Mouse (Mus musculus): Measurements from ENCODE around the gene Gm10135. TPM values are rescaled to one million over a fixed set of nuclear protein-coding genes. Genes with fewer than 3 reads are reported as not detected.
A peak's percentile ranks its signal among the peaks of the same experiment; 100 is the strongest.

The Gm10135 gene
- polyA plus RNA-seq, 1 experiment from 2014 or later: not detected

DNA sequence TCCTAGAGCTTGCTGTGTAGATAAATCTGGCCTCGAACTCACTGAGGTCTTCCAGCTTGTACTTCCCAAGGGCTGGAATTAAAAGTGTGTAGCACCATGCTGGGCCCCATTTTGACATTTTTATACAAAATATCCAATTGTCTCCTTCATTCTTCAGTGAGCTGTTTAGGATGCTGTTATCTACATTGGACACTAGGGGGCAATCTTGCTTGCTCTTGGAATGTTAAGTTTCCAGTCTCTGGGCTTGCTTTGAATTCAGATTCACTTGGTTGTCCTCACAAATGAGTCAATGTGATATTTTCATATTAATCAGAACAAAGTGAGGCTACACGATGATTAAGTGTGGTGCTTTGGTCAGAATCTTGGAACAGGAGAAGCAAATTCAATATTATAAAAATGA, 9.6 kb upstream of the Gm10135 start:
- no peaks in the 10 kb centered on the region for H3K4me1 ChIP-seq (ENCODE audit: control insufficient read depth, insufficient read depth, low read depth, low read length)
- H3K4me3 ChIP-seq (ENCODE audit: low read length): no peak overlapping the region
- no peak overlapping the region for H3K9ac ChIP-seq (ENCODE audit: low read depth, low read length)
- no peak overlapping the region for H3K27ac ChIP-seq (ENCODE audit: low read depth, low read length)
- peaks cover 2% of the 10 kb centered on the region; the same call in 1 of the 2 replicates for H3K36me3 ChIP-seq (ENCODE audit: control insufficient read depth, insufficient read depth, low read length)
- peak; percentile 57 for ATAC-seq
- H3K4me2 ChIP-seq (ENCODE audit: low read length): no peak overlapping the region
- 8% methylated on average over 2 of the region's 2 CpGs for WGBS
- H3K27me3 ChIP-seq (replicated peaks; ENCODE audit: control insufficient read depth, insufficient read depth, low read length): no peaks in the 10 kb centered on the region
- no peaks in the 10 kb centered on the region for H3K9me3 ChIP-seq (ENCODE audit: control insufficient read depth, low read length)

- Histone ChIP-seq H3K4me1 (ENCODE audit: control insufficient read depth, insufficient read depth, low read depth, low read length) (no peaks in the 10 kb centered on the region), H3K9ac (ENCODE audit: low read depth, low read length) (no peak overlapping the region), H3K36me3 (ENCODE audit: control insufficient read depth, insufficient read depth, low read length) (peaks cover 12% of the 10 kb centered on the region), H3K4me3 (ENCODE audit: low read length) (no peak overlapping the region), H3K9me3 (ENCODE audit: control insufficient read depth, low read length) (no peaks in the 10 kb centered on the region), H3K27ac (ENCODE audit: low read depth, low read length) (no peak overlapping the region), H3K27me3 (replicated peaks; ENCODE audit: control insufficient read depth, insufficient read depth, low read length) (no peaks in the 10 kb centered on the region), H3K4me2 (ENCODE audit: low read length) (no peak overlapping the region)
- no peak for ATAC-seq
- WGBS: 86% methylated on average over 4 of the region's 4 CpGs
Observed at GRCm38 (mm10) chr5:72976539-72976938, 2.0 kb upstream of the Gm10135 start.

DNA sequence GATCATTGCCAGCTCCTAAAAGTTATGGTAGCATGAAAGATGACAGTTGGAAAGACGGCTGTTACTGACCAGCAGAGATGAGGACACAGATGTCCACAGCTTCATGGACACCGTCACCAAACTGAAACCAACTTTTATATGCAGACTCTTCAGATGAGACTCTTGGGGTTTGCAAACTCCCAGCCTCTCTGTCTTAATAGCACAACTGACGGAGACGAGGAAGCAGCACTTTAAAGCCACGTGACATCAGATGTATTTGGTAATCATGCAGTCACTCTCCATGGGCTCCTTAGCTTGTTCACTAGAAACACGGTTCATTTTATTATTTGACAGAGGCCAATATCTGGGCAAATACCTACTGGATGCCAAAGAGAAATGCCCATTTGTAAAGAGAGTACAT, 1.5 kb upstream of the Gm10135 start:
- no peaks in the 10 kb centered on the region for H3K9me3 ChIP-seq (ENCODE audit: control insufficient read depth, low read length)
- 78% methylated on average over 6 of the region's 6 CpGs for WGBS
- H3K36me3 ChIP-seq (ENCODE audit: control insufficient read depth, insufficient read depth, low read length): peaks cover 12% of the 10 kb centered on the region
- no peak for ATAC-seq
- H3K4me2 ChIP-seq (ENCODE audit: low read length): no peak overlapping the region
- H3K27ac ChIP-seq (ENCODE audit: low read depth, low read length): no peak overlapping the region
- no peak overlapping the region for H3K9ac ChIP-seq (ENCODE audit: low read depth, low read length)
- no peaks in the 10 kb centered on the region for H3K4me1 ChIP-seq (ENCODE audit: control insufficient read depth, insufficient read depth, low read depth, low read length)
- no peaks in the 10 kb centered on the region for H3K27me3 ChIP-seq (replicated peaks; ENCODE audit: control insufficient read depth, insufficient read depth, low read length)
- no peak overlapping the region for H3K4me3 ChIP-seq (ENCODE audit: low read length)

DNA sequence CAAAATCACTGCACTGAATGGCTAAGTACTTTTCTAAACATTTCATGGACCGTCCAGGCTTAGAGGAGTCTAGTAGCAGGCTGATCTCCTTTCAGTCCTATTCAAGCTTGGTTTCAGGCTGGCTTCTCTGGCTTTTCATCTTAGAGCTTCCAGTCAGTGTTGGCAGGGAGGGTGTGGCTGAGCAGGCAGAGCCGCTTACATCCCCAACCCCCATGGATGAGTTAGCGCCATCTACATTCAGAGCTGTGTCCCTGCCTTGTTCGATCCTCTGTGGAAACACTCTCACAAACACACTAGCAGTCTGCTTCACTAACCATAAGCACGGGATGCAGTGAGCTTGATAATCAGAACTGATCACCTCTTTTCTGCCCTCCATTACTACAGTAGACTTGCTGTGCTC, 1.6 kb downstream of the Gm10135 start:
- WGBS: 60% methylated on average over 5 of the region's 5 CpGs
- ATAC-seq: peak; percentile 53; the same call in 1 of the 2 replicates
- no peaks in the 10 kb centered on the region for H3K4me1 ChIP-seq (ENCODE audit: control insufficient read depth, insufficient read depth, low read depth, low read length)
- H3K4me2 ChIP-seq (ENCODE audit: low read length): no peak overlapping the region
- H3K36me3 ChIP-seq (ENCODE audit: control insufficient read depth, insufficient read depth, low read length): peaks cover 10% of the 10 kb centered on the region
- H3K9ac ChIP-seq (ENCODE audit: low read depth, low read length): no peak overlapping the region
- no peak overlapping the region for H3K27ac ChIP-seq (ENCODE audit: low read depth, low read length)
- H3K27me3 ChIP-seq (replicated peaks; ENCODE audit: control insufficient read depth, insufficient read depth, low read length): no peaks in the 10 kb centered on the region
- H3K9me3 ChIP-seq (ENCODE audit: control insufficient read depth, low read length): no peaks in the 10 kb centered on the region
- no peak overlapping the region for H3K4me3 ChIP-seq (ENCODE audit: low read length)

DNA sequence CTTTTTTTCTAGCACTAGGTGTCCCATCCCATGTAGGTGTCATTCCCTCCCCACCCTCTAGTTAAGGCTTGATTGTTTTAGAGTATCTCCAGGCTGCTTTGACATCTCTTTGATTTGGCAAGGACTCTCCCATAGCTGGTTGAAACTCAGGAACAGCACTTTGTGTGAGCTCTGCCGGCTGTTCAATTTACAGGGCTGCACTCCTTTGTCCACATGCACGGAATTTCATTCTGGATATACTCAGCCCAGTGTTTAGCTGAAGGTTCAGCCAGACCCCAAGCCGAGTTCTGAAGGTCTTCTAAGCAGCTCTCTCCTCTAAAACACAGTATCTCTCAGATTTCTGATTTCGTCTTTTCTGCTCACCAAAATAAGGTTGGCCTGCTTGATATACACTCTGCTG, 2.1 kb downstream of the Gm10135 start:
- 75% methylated on average over 4 of the region's 4 CpGs for WGBS
- Histone ChIP-seq H3K9me3 (ENCODE audit: control insufficient read depth, low read length) (no peaks in the 10 kb centered on the region), H3K4me3 (ENCODE audit: low read length) (no peak overlapping the region), H3K4me1 (ENCODE audit: control insufficient read depth, insufficient read depth, low read depth, low read length) (no peaks in the 10 kb centered on the region), H3K36me3 (ENCODE audit: control insufficient read depth, insufficient read depth, low read length) (peaks cover 10% of the 10 kb centered on the region), H3K4me2 (ENCODE audit: low read length) (no peak overlapping the region), H3K27ac (ENCODE audit: low read depth, low read length) (no peak overlapping the region), H3K27me3 (replicated peaks; ENCODE audit: control insufficient read depth, insufficient read depth, low read length) (no peaks in the 10 kb centered on the region), H3K9ac (ENCODE audit: low read depth, low read length) (no peak overlapping the region)
- ATAC-seq: no peak

DNA sequence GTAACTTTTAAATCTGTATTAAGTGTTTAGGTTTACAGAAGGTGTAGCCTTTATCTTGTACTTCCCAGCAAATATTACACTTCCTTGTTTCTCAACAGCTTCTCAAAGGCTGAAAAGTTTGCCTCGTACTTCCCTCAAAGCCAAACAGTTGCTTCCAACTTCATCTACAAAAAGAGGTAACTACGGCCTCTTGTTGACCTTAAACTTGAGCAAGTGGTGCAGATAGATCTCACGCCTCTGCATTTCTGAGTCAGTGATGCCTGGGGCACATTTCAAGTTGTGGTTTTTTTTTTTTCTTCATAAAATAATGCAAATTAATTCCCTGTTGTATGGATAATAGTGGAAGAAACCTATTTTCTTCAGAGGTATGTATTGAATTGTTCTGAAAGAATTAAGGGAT, 8.8 kb downstream of the Gm10135 start:
- no peak overlapping the region for H3K9ac ChIP-seq (ENCODE audit: low read depth, low read length)
- H3K4me1 ChIP-seq (ENCODE audit: control insufficient read depth, insufficient read depth, low read depth, low read length): no peaks in the 10 kb centered on the region
- ATAC-seq: no peak
- 88% methylated on average over 3 of the region's 3 CpGs for WGBS
- peaks cover 6% of the 10 kb centered on the region for H3K36me3 ChIP-seq (ENCODE audit: control insufficient read depth, insufficient read depth, low read length)
- H3K27me3 ChIP-seq (replicated peaks; ENCODE audit: control insufficient read depth, insufficient read depth, low read length): no peaks in the 10 kb centered on the region
- no peaks in the 10 kb centered on the region for H3K9me3 ChIP-seq (ENCODE audit: control insufficient read depth, low read length)
- no peak overlapping the region for H3K27ac ChIP-seq (ENCODE audit: low read depth, low read length)
- H3K4me3 ChIP-seq (ENCODE audit: low read length): no peak overlapping the region
- H3K4me2 ChIP-seq (ENCODE audit: low read length): no peak overlapping the region

DNA sequence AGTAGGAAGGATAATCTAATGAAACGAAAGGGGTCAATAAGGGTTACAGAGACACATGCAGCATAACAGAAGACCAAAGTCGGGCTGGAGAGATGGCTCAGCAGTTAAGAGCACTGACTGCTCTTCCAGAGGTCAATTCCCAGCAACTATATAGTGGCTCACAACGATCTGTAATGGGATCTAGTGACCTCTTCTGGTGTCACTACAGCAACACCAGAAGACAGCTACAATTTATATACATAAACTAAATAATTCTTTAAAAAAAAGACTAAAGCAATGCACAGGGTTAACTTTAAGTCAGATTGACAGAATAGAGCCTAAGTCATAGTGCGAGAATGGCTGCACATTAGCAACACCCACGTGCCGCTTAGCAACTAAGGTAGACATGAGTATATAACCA, 14.4 kb downstream of the Gm10135 start:
- Histone ChIP-seq H3K27ac (ENCODE audit: low read depth, low read length) (no peak overlapping the region), H3K9ac (ENCODE audit: low read depth, low read length) (no peak overlapping the region), H3K9me3 (ENCODE audit: control insufficient read depth, low read length) (no peaks in the 10 kb centered on the region), H3K4me3 (ENCODE audit: low read length) (no peak overlapping the region), H3K36me3 (ENCODE audit: control insufficient read depth, insufficient read depth, low read length) (peaks cover 5% of the 10 kb centered on the region), H3K27me3 (replicated peaks; ENCODE audit: control insufficient read depth, insufficient read depth, low read length) (no peaks in the 10 kb centered on the region), H3K4me2 (ENCODE audit: low read length) (no peak overlapping the region), H3K4me1 (ENCODE audit: control insufficient read depth, insufficient read depth, low read depth, low read length) (no peaks in the 10 kb centered on the region)
- no peak for ATAC-seq
- WGBS: 85% methylated on average over 6 of the region's 6 CpGs

GRCm38 (mm10) chr5:72957281-72957680, 17.2 kb downstream of the Gm10135 start:
- 83% methylated on average over 17 of the region's 17 CpGs for WGBS
- H3K9me3 ChIP-seq (ENCODE audit: control insufficient read depth, low read length): no peaks in the 10 kb centered on the region
- peaks cover 5% of the 10 kb centered on the region for H3K36me3 ChIP-seq (ENCODE audit: control insufficient read depth, insufficient read depth, low read length)
- H3K9ac ChIP-seq (ENCODE audit: low read depth, low read length): no peak overlapping the region
- no peak overlapping the region for H3K4me2 ChIP-seq (ENCODE audit: low read length)
- H3K27ac ChIP-seq (ENCODE audit: low read depth, low read length): no peak overlapping the region
- H3K4me1 ChIP-seq (ENCODE audit: control insufficient read depth, insufficient read depth, low read depth, low read length): no peaks in the 10 kb centered on the region
- ATAC-seq: no peak
- H3K4me3 ChIP-seq (ENCODE audit: low read length): no peak overlapping the region
- H3K27me3 ChIP-seq (replicated peaks; ENCODE audit: control insufficient read depth, insufficient read depth, low read length): no peaks in the 10 kb centered on the region

DNA sequence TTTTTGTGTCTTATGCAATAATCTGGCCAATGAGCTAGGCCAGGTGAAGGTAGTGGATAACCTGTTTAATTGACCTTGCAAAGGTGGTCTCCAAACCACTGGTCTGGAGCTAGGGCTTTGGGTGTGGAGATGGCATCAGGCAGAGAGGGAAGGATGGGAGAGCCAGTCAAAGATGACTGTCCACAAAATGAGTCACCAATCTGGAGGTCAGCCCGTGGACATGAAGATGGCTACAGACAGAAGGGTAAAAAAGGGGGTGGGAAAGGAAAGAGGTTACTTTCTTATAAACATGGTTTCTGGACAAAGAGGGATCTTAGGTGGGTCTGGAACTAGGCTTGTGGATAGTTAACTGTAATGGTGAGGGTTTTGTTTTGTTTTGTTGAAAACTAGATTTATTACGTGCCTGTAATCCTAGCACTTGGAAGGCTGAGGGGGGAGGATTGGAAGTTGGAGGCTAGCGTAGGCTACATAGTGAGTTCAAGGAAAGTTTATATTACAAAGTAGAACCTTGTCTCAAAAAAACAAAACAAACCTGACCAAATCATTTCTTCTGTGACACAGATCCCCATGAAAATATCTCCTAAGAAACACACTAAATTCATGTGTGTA, 20.4 kb downstream of the Gm10135 start:
- Histone ChIP-seq H3K27ac (ENCODE audit: low read depth, low read length) (no peak overlapping the region), H3K9ac (ENCODE audit: low read depth, low read length) (no peak overlapping the region), H3K4me2 (ENCODE audit: low read length) (no peak overlapping the region), H3K4me3 (ENCODE audit: low read length) (no peak overlapping the region), H3K27me3 (replicated peaks; ENCODE audit: control insufficient read depth, insufficient read depth, low read length) (no peaks in the 10 kb centered on the region), H3K4me1 (ENCODE audit: control insufficient read depth, insufficient read depth, low read depth, low read length) (no peaks in the 10 kb centered on the region), H3K36me3 (ENCODE audit: control insufficient read depth, insufficient read depth, low read length) (peaks cover 5% of the 10 kb centered on the region; the same call in 1 of the 2 replicates), H3K9me3 (ENCODE audit: control insufficient read depth, low read length) (no peaks in the 10 kb centered on the region)
- 83% methylated on average over 3 of the region's 3 CpGs for WGBS
- no peak for ATAC-seq

- Histone ChIP-seq H3K4me1 (ENCODE audit: control insufficient read depth, insufficient read depth, low read depth, low read length) (no peaks in the 10 kb centered on the region), H3K27ac (ENCODE audit: low read depth, low read length) (no peak overlapping the region), H3K36me3 (ENCODE audit: control insufficient read depth, insufficient read depth, low read length) (peaks cover 3% of the 10 kb centered on the region; the same call in 1 of the 2 replicates), H3K4me3 (ENCODE audit: low read length) (no peak overlapping the region), H3K9me3 (ENCODE audit: control insufficient read depth, low read length) (no peaks in the 10 kb centered on the region), H3K4me2 (ENCODE audit: low read length) (no peak overlapping the region), H3K9ac (ENCODE audit: low read depth, low read length) (no peak overlapping the region), H3K27me3 (replicated peaks; ENCODE audit: control insufficient read depth, insufficient read depth, low read length) (no peaks in the 10 kb centered on the region)
- 83% methylated on average over 2 of the region's 2 CpGs for WGBS
- no peak for ATAC-seq
Observed at GRCm38 (mm10) chr5:72950252-72950651, 24.2 kb downstream of the Gm10135 start.

All from hindbrain, embryonic 16.5 days (tissue).